Mouse (Mus musculus) gastrocnemius, postnatal 14 days (tissue): Measurements from ENCODE around the gene Vmn1r34. TPM values are rescaled to one million over a fixed set of nuclear protein-coding genes. Genes with fewer than 3 reads are reported as not detected.
"Not testable (repeated sequence)": the region's sequence is repeated elsewhere in the genome, so short reads cannot be mapped to it uniquely, and the experiment has no call there.

Experiments used
- DNase-seq: peaks from one replicate; pipeline ENCODE4 v3.0.0; 2021; ENCODE audit warnings: mixed read lengths
- intact Hi-C: fragments of 180-260 bp; cut with DNase I; formaldehyde crosslinking; loops from one replicate; pipeline ENCODE4 v1.15.1; 2025; ENCODE audit warnings: low total_unique reads
- long read RNA-seq, 2 experiments: library from polyadenylated mRNA; stranded (forward); transcript quantifications; one replicate each; pipeline ENCODE4 v2.0.0; 2021
- total RNA-seq, 2 experiments: library from RNA; stranded (reverse); gene quantifications; 2 replicates each; pipeline ENCODE4 v1.2.3; 2021

The Vmn1r34 gene
- total RNA-seq = not detected
- long read RNA-seq, experiment 1 = 0 reads
- long read RNA-seq, experiment 2 = 0 reads

DNA sequence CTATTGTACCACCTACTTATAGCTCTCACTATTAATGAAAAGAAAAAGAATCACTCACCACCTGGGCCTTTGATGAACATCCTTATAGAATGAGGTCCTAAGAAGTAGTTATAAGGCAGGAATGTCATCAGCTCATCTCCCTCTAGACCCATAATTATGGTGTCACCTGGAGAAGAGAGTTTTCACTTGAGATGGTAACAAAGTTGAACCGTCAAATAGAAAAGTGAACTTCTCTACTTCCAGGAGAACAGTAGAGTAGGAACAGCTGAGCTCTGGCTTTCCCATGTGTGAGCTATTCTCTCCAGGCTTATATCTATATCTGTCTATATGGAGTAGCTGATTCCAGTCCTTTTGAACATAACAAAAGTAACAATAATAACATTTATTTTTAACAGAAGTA is at the start of gene Vmn1r34:
TSS of gene Vmn1r34 (minus strand) at position 101 of the 400 bp plus-strand sequence.
- no peak for DNase-seq
- intact Hi-C loops = no loop called here

DNA sequence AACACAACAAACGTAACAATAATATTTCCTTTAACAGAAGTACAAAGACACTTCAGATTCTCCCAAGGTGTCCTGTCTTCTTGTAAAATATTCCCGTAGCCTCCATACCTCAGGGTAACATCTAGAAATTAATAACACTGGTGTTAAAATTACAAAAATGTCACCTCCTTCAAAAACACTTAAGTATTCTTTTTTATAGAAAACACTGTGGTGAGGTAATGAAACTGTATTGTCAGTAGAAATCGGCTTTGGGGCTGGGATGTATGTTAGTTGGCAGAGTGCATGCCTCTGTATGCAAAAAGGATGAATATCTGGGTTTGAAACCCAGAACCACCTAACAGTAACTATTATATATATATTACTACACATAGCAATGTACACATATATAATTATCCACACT is 42.1 kb upstream of the Vmn1r34 start, which contains the start of gene Vmn1r35:
TSS of gene Vmn1r35 (minus strand) at position 101 of the 400 bp plus-strand sequence.
- intact Hi-C loops = no loop called here
- no peak for DNase-seq

DNA sequence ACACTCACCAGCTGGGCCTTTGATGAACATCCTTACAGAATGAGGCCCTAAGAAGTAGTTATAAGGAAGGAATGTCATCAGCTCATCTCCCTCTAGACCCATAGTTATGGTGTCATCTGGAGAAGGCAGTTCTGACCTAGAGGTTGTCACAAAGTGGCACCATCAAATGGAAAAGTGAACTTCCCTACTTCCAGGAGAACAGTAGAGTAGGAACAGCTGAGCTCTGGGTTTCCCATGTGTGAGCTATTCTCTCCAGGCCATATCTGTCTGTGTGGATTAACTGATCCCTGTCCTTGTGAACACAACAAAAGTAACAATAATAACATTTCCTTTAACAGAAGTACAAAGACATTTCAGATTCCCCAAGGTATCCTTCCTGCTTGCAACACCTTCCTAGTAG is 25.5 kb downstream of the Vmn1r34 start, which contains the start of gene Vmn1r33:
TSS of gene Vmn1r33 (minus strand) at position 101 of the 400 bp plus-strand sequence.
- intact Hi-C loops, DNase-seq: not testable (repeated sequence)

DNA sequence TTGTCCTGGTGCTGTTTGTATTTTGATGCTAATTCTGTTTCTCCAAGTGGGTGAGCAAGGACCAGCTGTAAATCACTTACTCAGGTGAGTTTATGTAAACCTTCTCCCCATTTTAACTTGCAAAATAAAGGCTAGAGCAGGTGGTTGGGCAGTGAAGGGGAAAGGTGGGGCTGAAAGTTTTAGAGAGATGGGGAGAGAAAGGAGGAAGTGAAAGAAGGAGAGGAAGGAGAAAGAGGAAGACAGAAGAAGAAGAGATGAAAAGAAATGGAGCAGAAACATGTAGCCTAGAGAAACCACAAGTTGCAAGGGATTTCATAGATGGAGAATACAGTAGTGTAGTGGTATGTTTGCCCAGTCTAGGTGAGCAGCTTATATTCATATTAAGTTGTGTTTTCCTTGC is 47.9 kb downstream of the Vmn1r34 start:
- intact Hi-C loops = no loop called here
- no peak for DNase-seq

Other genes starting within 250 kb of the Vmn1r34 start
- gene Mad2l1, start 108.5 kb downstream of the Vmn1r34 start, total RNA-seq = 1 to 10 TPM; 3.8 to 4.1 TPM
- gene Vmn1r32, start 83.8 kb downstream of the Vmn1r34 start, total RNA-seq = not detected
- gene Vmn1r33, start 25.6 kb downstream of the Vmn1r34 start, total RNA-seq = not detected
- not detected for gene Vmn1r35, start 42.0 kb upstream of the Vmn1r34 start, total RNA-seq
- gene Vmn1r36, start 75.3 kb upstream of the Vmn1r34 start, total RNA-seq = not detected
- not detected for gene Vmn1r37, start 85.5 kb upstream of the Vmn1r34 start, total RNA-seq
- not detected for gene Vmn1r38, start 138.7 kb upstream of the Vmn1r34 start, total RNA-seq
- gene Vmn1r39, start 166.7 kb upstream of the Vmn1r34 start, total RNA-seq = not detected